Mouse (Mus musculus) ES-E14 (cell line): ENCODE results near the gene Fam187b.

ENCODE experiments used
- CHD2 ChIP-seq: IDR thresholded peaks from 2 replicates; pipeline ENCODE4 v1.6.1; 2014; ENCODE audit warnings: mild to moderate bottlenecking, low read depth, low read length, inconsistent platforms
- HCFC1 ChIP-seq: IDR thresholded peaks from 2 replicates; pipeline ENCODE4 v1.6.1; 2012; ENCODE audit warnings: low read length, inconsistent platforms, borderline replicate concordance; ENCODE audit not compliant: insufficient read depth
- MAFK ChIP-seq: IDR thresholded peaks from 2 replicates; pipeline ENCODE4 v1.6.1; 2014; ENCODE audit warnings: mild to moderate bottlenecking, low read depth, low read length, inconsistent platforms; ENCODE audit not compliant: insufficient read depth
- ZNF384 ChIP-seq: IDR thresholded peaks from 2 replicates; pipeline ENCODE4 v1.6.1; 2012; ENCODE audit warnings: low read depth, low read length, inconsistent platforms

GRCm38 (mm10) chr7:31031731-31032130 lies 58.1 kb downstream of the Fam187b start:
- no peak for TF ChIP-seq MAFK
- TF ChIP-seq CHD2: no peak
- no peak for TF ChIP-seq ZNF384
- TF ChIP-seq HCFC1: no peak
